Mouse (Mus musculus) Patski (cell line): Measurements from ENCODE around the gene Zdhhc18. TPM values are rescaled to one million over a fixed set of nuclear protein-coding genes. Genes with fewer than 3 reads are reported as not detected.

Experiments used
- ATAC-seq: fragments of 100-300 bp; one replicate; pipeline ENCODE4 v1.8.0; 2021
- CTCF ChIA-PET: fragments of 350-600 bp; sonication (Branson Sonifier 250); formaldehyde crosslinking; loops from one replicate; lab custom pipeline; 2022; ENCODE audit warnings: inconsistent platforms; lab: Charles Lee
- POLR2A ChIA-PET: fragments of 350-600 bp; sonication (Branson Sonifier 250); formaldehyde crosslinking; loops from one replicate; lab custom pipeline; 2022; ENCODE audit warnings: antibody characterized with exemption, inconsistent platforms; lab: Charles Lee
- DNase-seq: peaks from one replicate; pipeline ENCODE4 v3.0.0-alpha.2; 2011; ENCODE audit warnings: low read depth, low spot score
- H3K27me3 ChIP-seq: fragments of 371-371 bp; one replicate; pipeline ENCODE4 v1.5.1; 2021
- CTCF ChIP-seq: fragments of 100-300 bp; IDR thresholded peaks from one replicate; pipeline ENCODE4 v1.5.1; 2021
- in situ Hi-C: fragments of 300-500 bp; cut with MboI; formaldehyde crosslinking; loops from 3 replicates; pipeline ENCODE4 v1.11.1; 2018; ENCODE audit warnings: low pct_unique_long_range_greater_than_20kb, mixed read lengths
- polyA plus RNA-seq: library from polyadenylated mRNA; unstranded; gene quantifications from one replicate; pipeline ENCODE4 v1.2.3, GENCODE M21; 2021

Zdhhc18 gene
- polyA plus RNA-seq, 1 experiment from 2014 or later: 48.3 TPM

GRCm38 (mm10) chr4:133599116-133599515 lies 50.8 kb downstream of the Zdhhc18 start:
- DNase-seq: no peak
- TF ChIP-seq CTCF: no peak
- no peak for ATAC-seq
- POLR2A ChIA-PET: no interaction called here
- in situ Hi-C loops: loop anchor here (5.0 kb wide), 1 partner anchor 43 kb away; no protein-coding TSS in a partner anchor
- H3K27me3 ChIP-seq: no peaks in the 10 kb centered on the region
- CTCF ChIA-PET: interaction anchor here (0.7 to 2.6 kb wide), 3 partner anchors 11 to 51 kb away, joined by 3 to 7 read pairs (median 6); partner anchors contain the start of gene Zdhhc18

- CTCF ChIA-PET: interaction anchor here (2.6 kb wide), 1 partner anchor 51 kb away, joined by 7 read pairs; the partner anchor contains the start of gene Zdhhc18
- no peak for DNase-seq
- H3K27me3 ChIP-seq: no peaks in the 10 kb centered on the region
- ATAC-seq: no peak
- in situ Hi-C loops: loop anchor here (5.0 kb wide), 1 partner anchor 44 kb away; no protein-coding TSS in a partner anchor
- POLR2A ChIA-PET: no interaction called here
- TF ChIP-seq CTCF: no peak
Measured at GRCm38 (mm10) chr4:133598616-133599015, 51.3 kb downstream of the Zdhhc18 start.

- CTCF ChIA-PET: interaction anchor here (2.1 kb wide), 1 partner anchor 24 kb away, joined by 6 read pairs; no protein-coding TSS in a partner anchor
- ATAC-seq (no peak), DNase-seq (no peak)
- in situ Hi-C loops: loop anchor here (5.0 kb wide), 1 partner anchor 46 kb away; no protein-coding TSS in a partner anchor
- H3K27me3 ChIP-seq: no peaks in the 10 kb centered on the region
- POLR2A ChIA-PET: no interaction called here
- TF ChIP-seq CTCF: no peak
Measured at GRCm38 (mm10) chr4:133596084-133596483, 53.9 kb downstream of the Zdhhc18 start.

- ChIA-PET CTCF (interaction anchor here (2.1 to 4.9 kb wide), 3 partner anchors 12 to 56 kb away, joined by 6 to 30 read pairs (median 13); partner anchors contain the start of gene Zdhhc18), POLR2A (no interaction called here)
- no peak for DNase-seq
- no peak for TF ChIP-seq CTCF
- ATAC-seq: no peak
- H3K27me3 ChIP-seq: no peaks in the 10 kb centered on the region
- in situ Hi-C loops: loop anchor here (5.0 kb wide), 1 partner anchor 47 kb away; no protein-coding TSS in a partner anchor
Measured at GRCm38 (mm10) chr4:133595538-133595937, 54.4 kb downstream of the Zdhhc18 start.

- DNase-seq: no peak
- no peak for TF ChIP-seq CTCF
- in situ Hi-C loops: loop anchor here (5.0 kb wide), 1 partner anchor 235 kb away; no protein-coding TSS in a partner anchor
- no peak for ATAC-seq
- CTCF ChIA-PET: interaction anchor here (0.8 to 4.9 kb wide), 14 partner anchors 10 to 171 kb away, joined by 3 to 30 read pairs (median 4); partner anchors contain the start of genes Sfn and Zdhhc18
- POLR2A ChIA-PET: interaction anchor here (0.6 to 0.9 kb wide), 2 partner anchors 58 to 68 kb away, joined by 3 to 4 read pairs; partner anchors contain the start of gene Zdhhc18
- no peaks in the 10 kb centered on the region for H3K27me3 ChIP-seq
Measured at GRCm38 (mm10) chr4:133592570-133592969, 57.4 kb downstream of the Zdhhc18 start.

GRCm38 (mm10) chr4:133584059-133584951 lies 65.6 kb downstream of the Zdhhc18 start, which contains the start of gene Gpn2:
Gene Gpn2, plus strand, starts transcription at chr4:133584362.
- DNase-seq (no peak), ATAC-seq (no peak)
- H3K27me3 ChIP-seq: no peaks in the 10 kb centered on the region
- in situ Hi-C loops: no loop called here
- CTCF ChIA-PET: no interaction called here
- POLR2A ChIA-PET: interaction anchor here (0.9 kb wide), 1 partner anchor 63 kb away, joined by 3 read pairs; no protein-coding TSS in a partner anchor
- TF ChIP-seq CTCF: no peak

GRCm38 (mm10) chr4:133583690-133584058 lies 66.3 kb downstream of the Zdhhc18 start:
- CTCF ChIA-PET: no interaction called here
- TF ChIP-seq CTCF: no peak
- no peak for ATAC-seq
- in situ Hi-C loops: no loop called here
- no peaks in the 10 kb centered on the region for H3K27me3 ChIP-seq
- DNase-seq: no peak
- POLR2A ChIA-PET: interaction anchor here (0.6 kb wide), 1 partner anchor 67 kb away, joined by 3 read pairs; no protein-coding TSS in a partner anchor

GRCm38 (mm10) chr4:133577983-133578382 lies 72.0 kb downstream of the Zdhhc18 start:
- TF ChIP-seq CTCF: no peak
- in situ Hi-C loops: no loop called here
- CTCF ChIA-PET: no interaction called here

GRCm38 (mm10) chr4:133574843-133575202 lies 75.1 kb downstream of the Zdhhc18 start:
- no peak for ATAC-seq
- TF ChIP-seq CTCF: no peak
- in situ Hi-C loops: no loop called here
- DNase-seq: no peak
- POLR2A ChIA-PET: interaction anchor here (0.7 to 0.9 kb wide), 3 partner anchors 53 to 262 kb away, joined by 3 to 4 read pairs (median 3); no protein-coding TSS in a partner anchor
- no peaks in the 10 kb centered on the region for H3K27me3 ChIP-seq
- CTCF ChIA-PET: interaction anchor here (1.3 kb wide), 1 partner anchor 45 kb away, joined by 3 read pairs; no protein-coding TSS in a partner anchor

More at GRCm38 (mm10) chr4:133577983-133578382, 72.0 kb downstream of the Zdhhc18 start:
- H3K27me3 ChIP-seq: no peaks in the 10 kb centered on the region
- ATAC-seq: no peak
- POLR2A ChIA-PET: no interaction called here
- no peak for DNase-seq
